Mouse (Mus musculus) testis, adult 2 months (tissue): ENCODE measurements at regions not wholly inside any gene's neighbourhood (a gene's known extent, or its start where the extent isn't known, plus 50 kb on each side); places are given as distances from the start of the nearest gene placed in this dataset.

Experiments
- CTCF ChIP-seq: fragments of 200-500 bp; IDR thresholded peaks from 2 replicates; pipeline ENCODE4 v1.5.1; 2012; ENCODE audit warnings: low read depth, mild to moderate bottlenecking, inconsistent platforms, low read length, moderate library complexity; ENCODE audit not compliant: control insufficient read depth, insufficient read depth, insufficient replicate concordance
- POLR2A ChIP-seq: fragments of 200-500 bp; IDR thresholded peaks from 2 replicates; pipeline ENCODE4 v1.6.1; 2012; ENCODE audit warnings: low read depth, mild to moderate bottlenecking, inconsistent platforms, low read length, moderate library complexity; ENCODE audit not compliant: control insufficient read depth

GRCm38 (mm10) chr4:75869771-75870170 lies 591.7 kb upstream of the Dmac1 start:
- TF ChIP-seq CTCF (no peak), POLR2A (no peak)
